ENCODE assay signal across 1 mouse cellular context in the genomic region with DNA sequence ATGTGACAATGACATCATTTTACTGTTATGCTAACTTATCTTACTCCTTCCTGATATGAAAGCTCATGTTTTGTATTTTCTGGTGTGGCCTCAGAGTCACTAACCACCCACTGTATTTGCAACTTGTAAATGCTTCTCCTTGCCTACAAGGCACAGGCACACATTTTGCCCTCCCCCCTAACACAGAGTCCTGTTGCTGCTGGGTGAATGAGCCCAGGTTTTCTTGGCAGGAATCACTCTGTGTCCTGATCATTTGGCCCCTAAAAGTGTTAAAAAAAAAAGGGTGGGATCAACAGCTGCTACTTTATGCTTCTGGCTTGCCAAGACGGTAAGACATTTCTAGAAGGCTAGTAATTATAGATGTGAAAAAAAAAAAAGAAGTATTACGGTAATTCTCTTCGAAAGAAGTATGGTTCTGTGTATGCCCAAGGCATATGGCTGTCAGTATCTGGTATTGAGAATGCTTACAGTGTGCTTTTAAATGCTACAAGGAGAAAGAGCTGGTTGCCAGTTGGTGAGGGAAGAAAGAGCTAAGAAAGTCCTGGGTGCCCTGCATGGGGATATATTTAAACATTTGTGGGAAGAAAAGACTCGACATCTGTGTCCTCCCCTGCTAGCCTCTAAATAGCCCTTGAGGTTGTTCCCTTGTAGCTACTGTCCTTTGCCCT.
TF ChIP-seq lines count a peak whose summit lies in the region.

No protein-coding gene starts in this region.

TF ChIP-seq in myocyte, 11 proteins besides CTCF, POLR2A, EP300 and RAD21:
- TF ChIP-seq TCF12 (IDR thresholded peaks at IDR 0.05; ENCODE audit: insufficient read depth, poor library complexity, severe bottlenecking) (no peak), MYOG (IDR thresholded peaks at IDR 0.05; ENCODE audit: control insufficient read depth in 1 of 3, insufficient read depth in 1 of 3, insufficient read length in 2 of 3, low read depth in 2 of 3) (peak in 1 of 3 experiments; percentile 8)
